Mouse (Mus musculus) intestine, embryonic 16.5 days (tissue): Measurements from ENCODE around the gene Bmper. TPM values are rescaled to one million over a fixed set of nuclear protein-coding genes. Genes with fewer than 3 reads are reported as not detected.
A peak's percentile ranks its signal among the peaks of the same experiment; 100 is the strongest.

Source experiments
- ATAC-seq: fragments of 200-750 bp; cut with Nextera tagmentation; 2 replicates; pipeline ENCODE4 v1.8.0; 2017; ENCODE audit warnings: moderate TSS enrichment, moderate library complexity
- H3K27ac ChIP-seq: fragments of 300-500 bp; sonication (generic); 2 replicates; pipeline ENCODE4 v1.5.1; 2014; ENCODE audit warnings: mild to moderate bottlenecking, low read length
- H3K27me3 ChIP-seq: fragments of 300-500 bp; sonication (generic); replicated peaks from 2 replicates; pipeline ENCODE4 v1.6.1; 2014; ENCODE audit warnings: low read length, control low read depth, mixed read lengths; ENCODE audit not compliant: control insufficient read depth, insufficient read depth
- H3K36me3 ChIP-seq: fragments of 300-500 bp; sonication (generic); 2 replicates; pipeline ENCODE4 v1.6.1; 2014; ENCODE audit warnings: low read length, control low read depth; ENCODE audit not compliant: control insufficient read depth, insufficient read depth
- H3K4me1 ChIP-seq: fragments of 300-500 bp; sonication (generic); 2 replicates; pipeline ENCODE4 v1.6.1; 2014; ENCODE audit warnings: low read length, control low read depth, mixed read lengths; ENCODE audit not compliant: control insufficient read depth, insufficient read depth
- H3K4me2 ChIP-seq: fragments of 300-500 bp; sonication (generic); 2 replicates; pipeline ENCODE4 v1.6.1; 2014; ENCODE audit warnings: low read depth, low read length, control low read depth
- H3K4me3 ChIP-seq: fragments of 300-500 bp; sonication (generic); 2 replicates; pipeline ENCODE4 v1.5.1; 2014; ENCODE audit warnings: mild to moderate bottlenecking, low read length
- H3K9ac ChIP-seq: fragments of 300-500 bp; sonication (generic); 2 replicates; pipeline ENCODE4 v1.6.1; 2014; ENCODE audit warnings: low read depth, low read length
- H3K9me3 ChIP-seq: fragments of 300-500 bp; sonication (generic); 2 replicates; pipeline ENCODE4 v1.6.1; 2016; ENCODE audit warnings: low read length, control low read depth; ENCODE audit not compliant: control insufficient read depth
- WGBS: fragments of 180-500 bp; shearing (Covaris S2); extraction: QIAGEN DNeasy Blood & Tissue Kit; methylation state at CpG from one replicate; pipeline ENCODE4 v1.1.7; 2014; 5-methylcytosine and 5-hydroxymethylcytosine counted together
- polyA plus RNA-seq: library from polyadenylated mRNA; unstranded; fragments of >200 nt; fragmentation: Nextera tagmentation; extraction: Ambion mirVana; gene quantifications from 2 replicates; pipeline ENCODE4 v1.2.1, GENCODE M21; 2015

Gene Bmper
- polyA plus RNA-seq, 1 experiment from 2014 or later: 8.3 TPM

DNA sequence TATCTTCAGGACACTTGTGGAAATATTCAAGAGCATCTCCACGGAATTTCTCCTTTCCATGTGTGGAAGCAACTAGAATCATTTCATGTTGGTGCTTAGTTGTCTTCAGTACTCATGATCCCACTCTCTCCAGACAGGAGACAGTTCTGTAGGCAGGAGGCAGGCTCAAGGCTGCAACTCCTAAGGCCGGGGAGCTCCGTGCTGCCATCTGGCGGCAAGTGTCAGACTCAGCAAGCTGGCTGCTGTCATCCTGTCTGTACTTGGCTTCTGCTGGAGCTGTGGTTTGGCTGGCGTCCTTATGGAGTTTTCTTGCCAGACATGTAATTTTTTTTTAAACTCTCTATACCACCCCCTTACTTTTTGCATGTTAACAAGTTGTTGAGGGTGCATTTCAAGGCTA is 27.1 kb downstream of the Bmper start:
- Histone ChIP-seq H3K27ac (no peak overlapping the region), H3K9ac (no peak overlapping the region), H3K36me3 (no peaks in the 10 kb centered on the region), H3K4me3 (no peak overlapping the region), H3K4me2 (no peak overlapping the region), H3K9me3 (no peaks in the 10 kb centered on the region), H3K4me1 (0 out of 2 replicates have a peak, but pooled peaks cover 3% of the 10 kb centered on the region), H3K27me3 (no peaks in the 10 kb centered on the region)
- 13% methylated on average over 5 of the region's 5 CpGs for WGBS
- ATAC-seq: peak; percentile 67; the same call in 1 of the 2 replicates

GRCm38 (mm10) chr9:23251001-23251400 is 28.1 kb downstream of the Bmper start:
- ATAC-seq: no peak
- Histone ChIP-seq H3K4me2 (no peak overlapping the region), H3K27ac (no peak overlapping the region), H3K4me1 (0 out of 2 replicates have a peak, but pooled peaks cover 1% of the 10 kb centered on the region), H3K9me3 (no peaks in the 10 kb centered on the region), H3K36me3 (no peaks in the 10 kb centered on the region), H3K9ac (no peak overlapping the region), H3K4me3 (no peak overlapping the region), H3K27me3 (no peaks in the 10 kb centered on the region)
- WGBS: 84% methylated on average over 6 of the region's 6 CpGs

DNA sequence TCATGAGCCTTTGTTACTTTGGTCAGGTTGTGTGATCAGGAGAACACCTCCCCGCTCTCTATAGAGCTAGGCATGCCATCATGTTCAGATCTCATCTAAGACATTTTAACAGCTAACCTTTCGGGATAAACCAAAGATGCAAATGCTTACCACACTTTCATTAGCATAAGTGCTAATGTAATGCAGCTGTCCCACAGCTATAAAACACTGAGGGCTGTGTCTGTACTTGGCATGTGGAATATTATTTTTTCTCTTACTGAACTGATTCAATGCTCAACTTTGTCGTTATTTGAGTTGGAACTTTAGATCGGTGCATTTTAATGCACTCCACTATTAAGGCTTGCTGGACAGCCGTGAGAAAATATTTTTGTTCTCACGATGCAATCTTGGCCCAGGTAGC is 30.7 kb downstream of the Bmper start:
- H3K4me2 ChIP-seq: no peak overlapping the region
- no peak overlapping the region for H3K4me3 ChIP-seq
- no peak overlapping the region for H3K9ac ChIP-seq
- 87% methylated on average over 6 of the region's 6 CpGs for WGBS
- ATAC-seq: no peak
- no peak overlapping the region for H3K27ac ChIP-seq
- no peaks in the 10 kb centered on the region for H3K27me3 ChIP-seq
- H3K36me3 ChIP-seq: no peaks in the 10 kb centered on the region
- no peaks in the 10 kb centered on the region for H3K9me3 ChIP-seq
- H3K4me1 ChIP-seq: no peaks in the 10 kb centered on the region

- no peaks in the 10 kb centered on the region for H3K27me3 ChIP-seq
- no peak for ATAC-seq
- H3K4me3 ChIP-seq: no peak overlapping the region; the same call in 1 of the 2 replicates
- peak overlapping the region; percentile 38 for H3K4me2 ChIP-seq
- H3K27ac ChIP-seq: no peak overlapping the region
- no peak overlapping the region for H3K9ac ChIP-seq
- no peaks in the 10 kb centered on the region for H3K9me3 ChIP-seq
- WGBS: 43% methylated on average over 37 of the region's 37 CpGs
- H3K36me3 ChIP-seq: no peaks in the 10 kb centered on the region
- no peaks in the 10 kb centered on the region for H3K4me1 ChIP-seq
These were observed 31.6 kb downstream of the Bmper start for GRCm38 (mm10) chr9:23254237-23255214.

GRCm38 (mm10) chr9:23255841-23256240 is 33.0 kb downstream of the Bmper start:
- WGBS: 84% methylated on average over 2 of the region's 2 CpGs

GRCm38 (mm10) chr9:23256576-23256975 is 33.7 kb downstream of the Bmper start:
- WGBS: 85% methylated on average over 2 of the region's 2 CpGs
- H3K4me3 ChIP-seq: no peak overlapping the region
- H3K9ac ChIP-seq: no peak overlapping the region
- H3K9me3 ChIP-seq: no peaks in the 10 kb centered on the region
- no peak overlapping the region for H3K4me2 ChIP-seq
- no peaks in the 10 kb centered on the region for H3K27me3 ChIP-seq
- no peak for ATAC-seq
- no peaks in the 10 kb centered on the region for H3K36me3 ChIP-seq
- H3K4me1 ChIP-seq: no peaks in the 10 kb centered on the region
- H3K27ac ChIP-seq: no peak overlapping the region

More at GRCm38 (mm10) chr9:23255841-23256240, 33.0 kb downstream of the Bmper start:
- no peaks in the 10 kb centered on the region for H3K27me3 ChIP-seq
- no peaks in the 10 kb centered on the region for H3K9me3 ChIP-seq
- H3K9ac ChIP-seq: no peak overlapping the region
- no peak overlapping the region for H3K4me2 ChIP-seq
- H3K4me3 ChIP-seq: no peak overlapping the region
- no peaks in the 10 kb centered on the region for H3K4me1 ChIP-seq
- H3K27ac ChIP-seq: no peak overlapping the region
- no peak for ATAC-seq
- no peaks in the 10 kb centered on the region for H3K36me3 ChIP-seq

DNA sequence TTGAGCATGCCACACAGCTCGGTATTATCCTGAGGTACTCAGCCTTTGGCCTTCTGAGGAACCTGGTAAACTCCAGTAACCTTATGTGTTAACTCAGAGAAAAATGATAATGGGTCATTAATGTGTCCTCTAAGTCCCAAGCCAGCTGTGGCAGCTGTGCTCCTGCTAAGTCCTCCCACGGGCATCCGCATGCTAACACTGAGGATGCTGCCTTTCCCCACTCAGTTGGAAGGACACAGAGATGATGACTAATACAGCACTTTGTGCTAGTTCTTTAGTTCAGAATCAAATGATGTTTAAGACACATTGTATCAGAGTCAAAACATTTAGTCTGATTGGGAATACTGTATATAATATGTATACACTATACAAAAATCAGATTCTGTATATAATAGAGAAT is 39.0 kb downstream of the Bmper start:
- no peak for ATAC-seq
- H3K4me2 ChIP-seq: no peak overlapping the region
- no peaks in the 10 kb centered on the region for H3K9me3 ChIP-seq
- no peak overlapping the region for H3K9ac ChIP-seq
- H3K4me3 ChIP-seq: no peak overlapping the region
- H3K36me3 ChIP-seq: no peaks in the 10 kb centered on the region
- H3K27me3 ChIP-seq: no peaks in the 10 kb centered on the region
- WGBS: 91% methylated on average over 3 of the region's 3 CpGs
- no peak overlapping the region for H3K27ac ChIP-seq
- H3K4me1 ChIP-seq: no peaks in the 10 kb centered on the region

DNA sequence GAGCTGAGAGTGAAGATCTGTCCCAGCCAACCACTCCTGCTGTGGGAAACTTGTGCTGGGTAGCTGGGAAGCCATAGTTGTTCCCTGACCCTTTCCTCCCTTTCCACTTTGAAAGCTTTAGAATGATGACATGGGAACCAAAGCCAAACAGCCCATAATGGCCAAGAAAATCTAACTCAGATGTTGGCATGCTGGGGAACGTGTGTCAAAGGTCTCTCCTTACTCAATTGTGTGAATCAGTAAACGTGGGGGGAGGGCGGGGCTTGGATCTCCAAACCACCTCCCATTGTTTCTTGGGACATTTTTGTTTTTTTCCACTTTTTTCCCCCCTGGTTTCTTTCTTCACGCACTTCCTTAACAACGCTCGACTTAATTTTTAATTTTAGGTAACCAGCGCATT is 40.0 kb downstream of the Bmper start:
- H3K27me3 ChIP-seq: no peaks in the 10 kb centered on the region
- 83% methylated on average over 7 of the region's 7 CpGs for whole genome bisulfite sequencing
- no peaks in the 10 kb centered on the region for H3K4me1 ChIP-seq
- no peak overlapping the region for H3K4me2 ChIP-seq
- no peaks in the 10 kb centered on the region for H3K9me3 ChIP-seq
- no peak overlapping the region for H3K9ac ChIP-seq
- ATAC-seq: no peak
- no peak overlapping the region for H3K27ac ChIP-seq
- H3K36me3 ChIP-seq: no peaks in the 10 kb centered on the region
- no peak overlapping the region for H3K4me3 ChIP-seq

DNA sequence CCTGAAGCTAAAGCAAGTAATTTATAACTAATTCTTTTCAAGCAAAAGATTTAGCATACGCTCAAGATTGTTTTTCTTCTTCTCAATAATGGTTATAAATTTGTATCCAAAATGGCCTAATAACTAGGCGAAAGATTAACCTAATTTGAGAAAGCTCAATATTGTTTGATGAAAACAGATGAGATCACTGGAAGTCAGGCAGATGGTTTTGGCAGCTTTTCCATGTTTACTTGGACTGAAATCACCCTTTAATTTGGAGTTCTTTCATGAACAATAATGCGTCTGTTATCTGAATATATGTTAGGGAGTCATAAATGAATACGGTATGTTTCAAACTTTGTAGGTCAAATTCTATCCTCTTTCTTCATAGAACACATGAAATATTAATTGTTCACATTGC is 41.6 kb downstream of the Bmper start:
- Histone ChIP-seq H3K9ac (no peak overlapping the region), H3K9me3 (no peaks in the 10 kb centered on the region), H3K4me2 (no peak overlapping the region), H3K27me3 (no peaks in the 10 kb centered on the region), H3K4me3 (no peak overlapping the region), H3K4me1 (no peaks in the 10 kb centered on the region), H3K27ac (no peak overlapping the region), H3K36me3 (no peaks in the 10 kb centered on the region)
- WGBS: 84% methylated on average over 4 of the region's 4 CpGs
- ATAC-seq: no peak
